Mouse (Mus musculus) central nervous system, embryonic 18 days (tissue): Measurements from ENCODE around the gene Gm5128. TPM values are rescaled to one million over a fixed set of nuclear protein-coding genes. Genes with fewer than 3 reads are reported as not detected.

Experiments used
- polyA plus RNA-seq: library from polyadenylated mRNA; depleted of rRNA; stranded (reverse); fragments of >200 nt; gene quantifications from 2 replicates; pipeline ENCODE4 v1.2.3, GENCODE M21; 2012; rRNA removed

Gm5128 gene
- polyA plus RNA-seq: not detected in 2 replicates

DNA sequence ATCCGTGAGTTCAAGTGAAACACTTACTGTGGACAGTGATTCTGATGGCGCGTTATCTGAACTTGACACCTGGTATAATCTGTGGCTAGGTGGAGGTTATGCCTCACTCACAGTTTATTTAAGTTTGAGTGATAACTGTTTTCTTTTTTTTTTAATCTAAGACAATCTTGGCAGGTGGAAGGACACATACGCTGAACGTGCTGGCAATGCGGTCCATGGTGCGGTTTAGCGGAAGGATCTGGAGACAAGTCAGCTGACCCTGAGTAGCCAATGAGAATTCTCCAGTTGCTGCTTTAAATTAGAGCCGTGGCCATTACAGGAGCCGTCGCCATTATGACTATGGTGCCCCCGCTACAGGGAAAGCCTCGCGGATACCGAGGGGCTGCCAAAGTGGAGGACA is at the start of gene Gm5128:
Gene Gm5128 (plus strand): TSS at position 301 of the 400 bp plus-strand sequence.

Other genes starting within 250 kb of the Gm5128 start
- not detected in 2 replicates for gene Gm15023, start 195.7 kb upstream of the Gm5128 start, polyA plus RNA-seq
- gene Tceal6, start 162.6 kb upstream of the Gm5128 start, polyA plus RNA-seq: 60.3 and 62.3 TPM in 2 replicates
- gene Pramel3, start 71.0 kb upstream of the Gm5128 start, polyA plus RNA-seq: not detected in 2 replicates
- gene Gm7903, start 60.6 kb downstream of the Gm5128 start, polyA plus RNA-seq: 0.01 TPM in 1 of 2 replicates, not detected in the other
- not detected in 2 replicates for gene AV320801, start 121.3 kb downstream of the Gm5128 start, polyA plus RNA-seq
- 0.12 TPM in 1 of 2 replicates, not detected in the other for gene Nxf7, start 225.5 kb downstream of the Gm5128 start, polyA plus RNA-seq